Mouse (Mus musculus): ENCODE results near the gene Olfr287. TPM values are rescaled to one million over a fixed set of nuclear protein-coding genes. Genes with fewer than 3 reads are reported as not detected.

Olfr287 gene
- not detected in 2 replicates for polyA plus RNA-seq (2011; ENCODE audit: insufficient read depth, insufficient read length, low replicate concordance, missing spikeins)

DNA sequence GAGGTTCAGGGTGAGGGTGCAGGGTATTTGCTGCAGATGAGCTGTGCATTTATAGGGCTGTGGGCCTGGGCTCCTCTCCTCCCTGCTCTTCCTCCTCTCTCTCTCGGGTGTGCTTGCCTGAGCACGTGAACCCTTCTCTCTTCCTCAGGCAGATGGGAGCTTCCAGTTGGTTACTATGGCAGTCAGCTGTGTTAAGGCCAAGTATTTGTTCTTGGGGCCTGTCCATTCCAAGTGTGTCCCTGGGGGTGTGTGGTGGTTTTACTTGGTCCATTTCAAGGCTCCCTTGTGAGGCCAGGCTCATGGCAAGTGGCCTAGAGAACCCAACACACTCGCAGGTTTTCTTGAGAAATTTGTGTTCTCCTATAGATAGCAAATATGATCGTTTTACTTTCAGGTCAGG, at the start of gene Olfr287, which contains the start of gene Gm44579:
Gene Olfr287 (minus strand): TSS at position 180 of the 400 bp plus-strand sequence.
Gene Gm44579 (minus strand): TSS at position 101 of the 400 bp plus-strand sequence.
- TF ChIP-seq POLR2A (IDR thresholded peaks at IDR 0.05; ENCODE audit: borderline replicate concordance, control insufficient read depth, low read depth, low read length) (no peak), CTCF (IDR thresholded peaks at IDR 0.05; ENCODE audit: control insufficient read depth, insufficient read depth, low read length) (no peak)
- no peak within 1 kb of the TSS for H3K4me3 ChIP-seq (replicated peaks; ENCODE audit: control insufficient read depth, low read depth, low read length)
- 68% methylated on average over 4 of the region's 4 CpGs for WGBS
- no peaks in the 10 kb centered on the region for H3K4me1 ChIP-seq (ENCODE audit: control insufficient read depth, insufficient read depth, low read length)
- no peak within 1 kb of the TSS for H3K27ac ChIP-seq (ENCODE audit: control insufficient read depth, insufficient read depth, low read depth, low read length, poor library complexity)

DNA sequence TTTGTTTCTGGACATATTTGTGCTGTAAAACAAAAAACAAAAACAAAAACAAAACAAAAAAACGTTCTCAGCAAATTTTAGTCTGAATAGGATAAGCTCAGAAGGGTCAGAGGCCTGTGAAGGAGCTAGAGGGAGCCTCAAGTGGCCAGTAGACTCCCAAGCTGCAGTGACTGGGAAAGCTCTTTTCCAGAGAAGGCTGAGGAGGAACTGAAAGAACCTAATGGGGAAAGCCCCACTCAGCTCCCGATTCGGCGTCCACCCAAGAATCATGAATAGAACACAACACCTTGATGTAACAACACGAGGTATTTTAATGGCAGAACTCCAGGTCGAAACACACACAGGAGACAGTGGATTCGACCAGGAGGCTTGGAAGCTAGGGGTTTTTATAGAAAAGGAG, 36.9 kb upstream of the Olfr287 start:
- Histone ChIP-seq H3K4me1 (ENCODE audit: control insufficient read depth, insufficient read depth, low read length) (no peaks in the 10 kb centered on the region), H3K27ac (ENCODE audit: control insufficient read depth, insufficient read depth, low read depth, low read length, poor library complexity) (no peak overlapping the region), H3K4me3 (replicated peaks; ENCODE audit: control insufficient read depth, low read depth, low read length) (no peak overlapping the region)
- TF ChIP-seq CTCF (IDR thresholded peaks at IDR 0.05; ENCODE audit: control insufficient read depth, insufficient read depth, low read length) (no peak), POLR2A (IDR thresholded peaks at IDR 0.05; ENCODE audit: borderline replicate concordance, control insufficient read depth, low read depth, low read length) (no peak)
- 81% methylated on average over 7 of the region's 7 CpGs for WGBS

DNA sequence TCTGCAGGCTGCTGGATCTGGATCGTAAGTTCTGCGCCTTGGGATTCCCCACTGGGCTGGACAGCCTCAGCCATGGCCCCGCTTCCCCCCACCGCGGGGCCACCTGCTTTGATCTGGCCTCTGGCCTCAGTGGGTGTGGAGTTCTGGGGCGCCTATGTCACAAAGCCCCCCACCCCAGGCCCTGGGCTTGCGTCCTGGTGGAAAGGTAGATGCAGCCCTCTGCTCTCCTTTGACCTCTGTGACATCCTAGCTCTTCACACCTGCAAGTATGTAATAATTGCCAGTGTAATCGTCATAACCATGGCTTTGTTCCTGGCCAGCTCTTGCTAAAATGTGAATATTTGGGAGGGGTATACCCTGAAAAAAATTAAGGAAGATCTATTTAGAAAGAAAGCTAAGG, 36.3 kb upstream of the Olfr287 start, which contains the start of gene H1fnt:
Gene H1fnt (minus strand): TSS at position 101 of the 400 bp plus-strand sequence.
- WGBS, result 83% methylated on average over 8 of the region's 8 CpGs
- H3K4me3 ChIP-seq (replicated peaks; ENCODE audit: control insufficient read depth, low read depth, low read length), result no peak within 1 kb of the TSS
- H3K27ac ChIP-seq (ENCODE audit: control insufficient read depth, insufficient read depth, low read depth, low read length, poor library complexity), result 0 out of 2 replicates have a peak within 1 kb of the TSS, but pooled peaks have one; percentile 15
- TF ChIP-seq CTCF (IDR thresholded peaks at IDR 0.05; ENCODE audit: control insufficient read depth, insufficient read depth, low read length) (no peak), POLR2A (IDR thresholded peaks at IDR 0.05; ENCODE audit: borderline replicate concordance, control insufficient read depth, low read depth, low read length) (no peak)
- no peaks in the 10 kb centered on the region for H3K4me1 ChIP-seq (ENCODE audit: control insufficient read depth, insufficient read depth, low read length)

DNA sequence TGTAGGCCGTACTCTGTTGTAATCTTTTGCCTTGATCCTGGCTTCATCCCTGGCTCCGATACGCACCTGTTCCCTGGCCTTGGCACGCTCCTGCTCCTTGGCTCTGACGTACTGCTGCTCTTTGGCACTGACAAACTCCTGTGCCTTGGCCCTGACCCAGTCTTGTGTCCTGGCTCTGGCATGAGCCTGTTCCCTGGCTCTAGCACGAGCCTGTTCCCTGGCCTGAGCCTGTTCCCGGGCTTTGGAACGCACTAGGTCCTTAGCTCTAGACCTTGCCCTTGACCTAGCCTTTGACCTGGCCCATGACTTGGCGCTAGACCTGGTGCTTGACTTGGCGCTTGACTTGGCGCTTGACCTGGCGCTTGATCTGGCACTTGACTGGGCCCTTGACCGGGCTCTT, 35.4 kb upstream of the Olfr287 start:
- 92% methylated on average over 13 of the region's 13 CpGs for WGBS
- H3K4me1 ChIP-seq (ENCODE audit: control insufficient read depth, insufficient read depth, low read length), result no peaks in the 10 kb centered on the region
- 0 out of 2 replicates have a peak overlapping the region, but pooled peaks have one; percentile 15 for H3K27ac ChIP-seq (ENCODE audit: control insufficient read depth, insufficient read depth, low read depth, low read length, poor library complexity)
- TF ChIP-seq POLR2A (IDR thresholded peaks at IDR 0.05; ENCODE audit: borderline replicate concordance, control insufficient read depth, low read depth, low read length), result no peak
- TF ChIP-seq CTCF (IDR thresholded peaks at IDR 0.05; ENCODE audit: control insufficient read depth, insufficient read depth, low read length), result no peak
- H3K4me3 ChIP-seq (replicated peaks; ENCODE audit: control insufficient read depth, low read depth, low read length), result no peak overlapping the region

DNA sequence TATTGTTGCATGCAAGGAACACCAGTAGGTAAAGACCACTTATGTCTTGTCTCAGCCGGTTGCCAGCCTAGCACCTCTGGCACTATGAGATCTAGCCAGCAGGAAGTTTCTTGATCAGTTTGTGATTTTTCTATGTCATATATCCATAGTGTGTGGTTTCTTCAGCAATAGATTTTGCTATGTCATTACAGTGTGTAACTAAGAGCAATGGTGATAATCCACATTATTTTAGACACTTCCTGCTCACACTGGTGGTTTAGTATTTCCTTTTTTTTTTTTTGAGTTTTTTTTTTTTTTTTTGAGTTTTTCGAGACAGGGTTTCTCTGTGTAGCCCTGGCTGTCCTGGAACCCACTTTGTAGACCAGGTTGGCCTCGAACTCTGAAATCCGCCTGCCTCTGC, 14.6 kb upstream of the Olfr287 start:
- no peak for TF ChIP-seq CTCF (IDR thresholded peaks at IDR 0.05; ENCODE audit: control insufficient read depth, insufficient read depth, low read length)
- TF ChIP-seq POLR2A (IDR thresholded peaks at IDR 0.05; ENCODE audit: borderline replicate concordance, control insufficient read depth, low read depth, low read length), result no peak
- no peak overlapping the region for H3K4me3 ChIP-seq (replicated peaks; ENCODE audit: control insufficient read depth, low read depth, low read length)
- H3K27ac ChIP-seq (ENCODE audit: control insufficient read depth, insufficient read depth, low read depth, low read length, poor library complexity), result no peak overlapping the region
- H3K4me1 ChIP-seq (ENCODE audit: control insufficient read depth, insufficient read depth, low read length), result no peaks in the 10 kb centered on the region; the same call in 1 of the 2 replicates
- 44% methylated on average over 4 of the region's 4 CpGs for WGBS

DNA sequence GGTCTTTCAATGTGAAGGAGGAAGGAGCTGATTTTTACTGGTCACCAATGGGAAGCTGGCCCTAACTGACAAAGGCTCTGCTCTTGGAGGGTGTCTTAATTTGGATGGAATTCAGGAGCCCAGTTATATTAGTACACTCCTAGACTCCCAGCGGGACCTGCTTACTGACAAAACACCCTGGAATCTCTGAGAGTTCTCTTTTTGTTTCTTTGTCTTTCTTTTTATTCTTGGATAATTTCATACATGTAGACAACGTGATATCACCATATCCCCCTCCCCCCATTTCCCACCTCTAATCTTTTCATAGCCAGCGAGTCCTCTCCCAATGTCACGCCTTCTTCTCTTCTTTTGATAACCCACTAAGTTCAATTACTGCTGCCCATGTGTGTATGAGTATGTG, 13.5 kb upstream of the Olfr287 start, which contains the start of gene Olfr286:
Gene Olfr286 (minus strand): TSS at position 101 of the 400 bp plus-strand sequence.
- WGBS, result 80% methylated on average over 4 of the region's 4 CpGs
- Histone ChIP-seq H3K4me1 (ENCODE audit: control insufficient read depth, insufficient read depth, low read length) (no peaks in the 10 kb centered on the region; the same call in 1 of the 2 replicates), H3K27ac (ENCODE audit: control insufficient read depth, insufficient read depth, low read depth, low read length, poor library complexity) (no peak within 1 kb of the TSS), H3K4me3 (replicated peaks; ENCODE audit: control insufficient read depth, low read depth, low read length) (no peak within 1 kb of the TSS)
- TF ChIP-seq POLR2A (IDR thresholded peaks at IDR 0.05; ENCODE audit: borderline replicate concordance, control insufficient read depth, low read depth, low read length), result no peak
- no peak for TF ChIP-seq CTCF (IDR thresholded peaks at IDR 0.05; ENCODE audit: control insufficient read depth, insufficient read depth, low read length)

DNA sequence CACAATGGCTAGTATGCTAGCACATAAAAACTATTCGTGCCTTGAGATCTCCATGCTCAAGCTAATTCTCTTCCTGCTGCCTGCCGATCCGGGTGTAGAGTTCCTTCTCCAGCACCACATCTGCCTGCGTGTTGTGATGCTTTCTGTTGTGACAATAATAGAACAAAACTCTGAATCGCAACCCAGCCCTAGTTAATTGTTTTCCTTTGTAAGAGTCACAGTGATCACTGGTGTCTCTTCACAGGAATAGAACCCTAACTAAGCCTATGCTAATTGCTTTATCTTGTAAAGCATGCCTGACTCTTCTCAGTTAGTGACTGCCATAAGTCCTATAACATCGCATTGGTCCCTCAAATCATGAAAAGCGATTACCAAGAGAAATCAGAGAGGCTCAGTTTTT, 5.2 kb upstream of the Olfr287 start:
- Histone ChIP-seq H3K27ac (ENCODE audit: control insufficient read depth, insufficient read depth, low read depth, low read length, poor library complexity) (no peak overlapping the region), H3K4me1 (ENCODE audit: control insufficient read depth, insufficient read depth, low read length) (no peaks in the 10 kb centered on the region), H3K4me3 (replicated peaks; ENCODE audit: control insufficient read depth, low read depth, low read length) (no peak overlapping the region)
- 67% methylated on average over 7 of the region's 7 CpGs for WGBS
- no peak for TF ChIP-seq CTCF (IDR thresholded peaks at IDR 0.05; ENCODE audit: control insufficient read depth, insufficient read depth, low read length)
- no peak for TF ChIP-seq POLR2A (IDR thresholded peaks at IDR 0.05; ENCODE audit: borderline replicate concordance, control insufficient read depth, low read depth, low read length)

- TF ChIP-seq CTCF (IDR thresholded peaks at IDR 0.05; ENCODE audit: control insufficient read depth, insufficient read depth, low read length) (no peak), POLR2A (IDR thresholded peaks at IDR 0.05; ENCODE audit: borderline replicate concordance, control insufficient read depth, low read depth, low read length) (no peak)
- no peak overlapping the region for H3K4me3 ChIP-seq (replicated peaks; ENCODE audit: control insufficient read depth, low read depth, low read length)
- 48% methylated on average over 16 of the region's 16 CpGs for WGBS
- H3K4me1 ChIP-seq (ENCODE audit: control insufficient read depth, insufficient read depth, low read length), result no peaks in the 10 kb centered on the region
- H3K27ac ChIP-seq (ENCODE audit: control insufficient read depth, insufficient read depth, low read depth, low read length, poor library complexity), result no peak overlapping the region
Observed at GRCm38 (mm10) chr15:98225610-98226009, 4.8 kb upstream of the Olfr287 start.

DNA sequence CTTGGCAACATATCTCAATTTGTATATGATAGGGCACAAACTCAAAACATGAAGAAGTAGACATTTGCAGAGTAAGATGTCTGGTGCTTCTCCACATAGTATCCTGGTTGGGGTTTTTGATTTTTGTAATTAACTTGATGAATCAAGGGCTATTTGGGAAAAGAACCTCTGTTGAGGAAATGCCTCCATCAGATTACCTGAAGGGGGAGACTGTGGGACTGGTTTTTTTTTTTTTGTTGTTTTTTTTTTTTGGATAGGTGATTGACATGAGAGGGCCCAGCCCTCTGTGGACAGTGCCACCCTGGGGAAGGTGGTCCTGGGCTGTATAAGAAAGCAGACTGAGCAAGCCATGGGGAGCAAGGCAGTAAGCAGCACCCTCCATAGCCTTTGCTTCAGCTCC, 1.5 kb upstream of the Olfr287 start:
- Histone ChIP-seq H3K4me1 (ENCODE audit: control insufficient read depth, insufficient read depth, low read length) (no peaks in the 10 kb centered on the region), H3K4me3 (replicated peaks; ENCODE audit: control insufficient read depth, low read depth, low read length) (no peak overlapping the region), H3K27ac (ENCODE audit: control insufficient read depth, insufficient read depth, low read depth, low read length, poor library complexity) (no peak overlapping the region)
- TF ChIP-seq CTCF (IDR thresholded peaks at IDR 0.05; ENCODE audit: control insufficient read depth, insufficient read depth, low read length) (no peak), POLR2A (IDR thresholded peaks at IDR 0.05; ENCODE audit: borderline replicate concordance, control insufficient read depth, low read depth, low read length) (no peak)

All from bone marrow, adult 2 months (tissue).